Mouse (Mus musculus) monocyte, adult 59 days (primary cell): ENCODE data around the gene Rab36. TPM values are rescaled to one million over a fixed set of nuclear protein-coding genes. Genes with fewer than 3 reads are reported as not detected.

Source experiments
- total RNA-seq, 2 experiments: library from RNA; stranded (reverse); gene quantifications; one replicate each; pipeline ENCODE4 v1.2.4; 2023

The Rab36 gene
- 10 to 100 TPM; 12.2 to 12.5 TPM for total RNA-seq

GRCm38 (mm10) chr10:75036883-75037379 lies at the start of gene Rab36:
Gene Rab36, plus strand, starts transcription at chr10:75037058.

GRCm38 (mm10) chr10:75032395-75032794 lies 4.5 kb upstream of the Rab36 start, which contains the start of gene Rsph14:
Gene Rsph14, minus strand, starts transcription at chr10:75032586.

GRCm38 (mm10) chr10:75060217-75060842 lies 23.5 kb downstream of the Rab36 start, which contains the start of gene Bcr:
Gene Bcr, plus strand, starts transcription at chr10:75060592.

Other genes starting within 250 kb of the Rab36 start
- gene Gnaz, start 69.9 kb upstream of the Rab36 start, total RNA-seq: under 1 TPM; 0.45 to 0.67 TPM
- not detected for gene Rsph14, start 4.5 kb upstream of the Rab36 start, total RNA-seq
- gene Bcr, start 23.5 kb downstream of the Rab36 start, total RNA-seq: 10 to 100 TPM; 21.2 to 24.1 TPM
- 10 to 100 TPM; 55.3 to 58.7 TPM for gene Specc1l, start 175.0 kb downstream of the Rab36 start, total RNA-seq